Mouse (Mus musculus): ENCODE measurements around the gene 1700023F06Rik. TPM values are rescaled to one million over a fixed set of nuclear protein-coding genes. Genes with fewer than 3 reads are reported as not detected.

Gene 1700023F06Rik
- total RNA-seq, 1 experiment from 2014 or later, result not detected

Other genes with a start within 250 kb of the 1700023F06Rik start
- 26.8 and 33.6 TPM in 2 replicates for gene Nmt1, start 180.4 kb downstream of the 1700023F06Rik start, total RNA-seq (2017)
- gene Dcakd, start 180.2 kb downstream of the 1700023F06Rik start, total RNA-seq (2017), result 18.0 and 21.1 TPM in 2 replicates
- gene Plcd3, start 106.9 kb downstream of the 1700023F06Rik start, total RNA-seq (2017), result 0.15 and 0.75 TPM in 2 replicates
- gene Acbd4, start 106.9 kb downstream of the 1700023F06Rik start, total RNA-seq (2017), result 8.6 and 16.8 TPM in 2 replicates
- gene Hexim1, start 92.3 kb downstream of the 1700023F06Rik start, total RNA-seq (2017), result 34.1 and 55.9 TPM in 2 replicates
- gene Hexim2, start 76.1 kb downstream of the 1700023F06Rik start, total RNA-seq (2017), result 1.1 and 2.4 TPM in 2 replicates
- 47.6 and 62.4 TPM in 2 replicates for gene Fmnl1, start 37.5 kb downstream of the 1700023F06Rik start, total RNA-seq (2017)
- not detected in 2 replicates for gene Spata32, start 9.9 kb upstream of the 1700023F06Rik start, total RNA-seq (2017)
- gene Map3k14, start 58.9 kb upstream of the 1700023F06Rik start, total RNA-seq (2017), result 4.4 and 10.6 TPM in 2 replicates
- 21.3 and 21.5 TPM in 2 replicates for gene Arhgap27, start 155.1 kb upstream of the 1700023F06Rik start, total RNA-seq (2017)
- 4.0 and 5.1 TPM in 2 replicates for gene Plekhm1, start 204.1 kb upstream of the 1700023F06Rik start, total RNA-seq (2017)

Data from hematopoietic stem cell, adult 5-6 weeks (primary cell).